Mouse (Mus musculus) lung, postnatal 25 days (tissue): ENCODE measurements around the gene Abca14.
"Not testable (repeated sequence)": the region's sequence is repeated elsewhere in the genome, so short reads cannot be mapped to it uniquely, and the experiment has no call there.

ENCODE experiments used
- DNase-seq: peaks from one replicate; pipeline ENCODE4 v3.0.0; 2022; ENCODE audit warnings: low spot score

Abca14 gene

DNA sequence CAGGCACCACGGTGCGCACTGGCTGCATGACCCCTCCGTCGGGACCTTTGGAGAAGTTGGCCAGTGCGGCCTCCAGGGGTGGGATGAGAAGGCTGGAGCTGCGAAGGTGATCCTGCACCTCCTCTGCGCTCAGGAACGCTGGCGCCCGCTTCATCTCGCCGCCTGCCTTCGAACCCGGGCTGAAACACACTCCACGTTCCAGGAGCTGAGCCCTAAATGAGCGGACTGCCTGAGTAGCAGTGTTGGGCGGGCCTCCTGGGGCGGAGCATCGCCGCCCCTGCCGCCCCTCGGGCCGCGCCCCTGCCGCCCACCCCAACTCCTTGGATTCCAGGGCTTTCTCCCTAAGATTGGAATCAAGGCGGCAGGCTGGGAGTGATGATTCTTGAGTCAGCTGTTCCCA lies 2.0 kb upstream of the Abca14 start, which contains the start of gene Crym:
Gene Crym (minus strand): TSS at position 341 of the 400 bp plus-strand sequence.
- no peak for DNase-seq

DNA sequence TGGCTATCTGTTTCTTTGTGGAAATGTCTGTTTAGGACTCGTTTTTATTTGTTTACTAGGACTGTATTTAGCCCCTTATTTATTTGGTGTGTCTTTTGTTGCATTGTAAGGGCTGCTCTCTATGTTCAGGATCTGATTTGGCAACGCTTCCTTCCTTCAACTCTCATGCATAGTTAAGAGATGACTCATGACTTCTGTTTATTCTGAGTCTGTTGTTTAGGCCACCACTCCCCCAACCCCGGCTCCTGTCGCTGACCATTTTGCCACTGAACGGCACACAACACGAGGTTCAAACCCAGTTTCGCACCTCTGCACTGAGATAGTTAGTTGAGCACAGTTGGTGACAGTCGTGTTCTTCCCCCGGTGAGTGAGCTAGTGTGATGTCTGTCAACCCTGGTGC lies 2.2 kb downstream of the Abca14 start:
- peak; percentile 53 for DNase-seq

DNA sequence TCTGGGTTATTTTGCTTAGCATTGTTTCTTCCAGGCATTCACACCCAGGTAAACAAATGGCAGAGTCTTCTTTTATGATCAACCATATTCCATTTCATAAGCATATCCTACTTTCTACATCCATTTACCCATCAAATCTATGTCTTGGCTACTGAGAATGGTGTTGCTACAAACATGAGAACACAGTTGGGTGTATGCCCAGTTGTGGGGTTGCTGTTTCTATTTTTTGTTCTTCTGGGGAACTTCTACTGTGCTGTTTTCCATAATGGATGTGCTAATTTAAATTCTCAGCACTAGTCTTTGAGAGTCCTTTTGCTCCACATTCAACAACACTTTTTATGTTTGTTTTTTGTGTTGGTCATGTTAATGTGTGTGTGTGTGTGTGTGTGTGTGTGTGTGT lies 24.8 kb downstream of the Abca14 start:
- no peak for DNase-seq

DNA sequence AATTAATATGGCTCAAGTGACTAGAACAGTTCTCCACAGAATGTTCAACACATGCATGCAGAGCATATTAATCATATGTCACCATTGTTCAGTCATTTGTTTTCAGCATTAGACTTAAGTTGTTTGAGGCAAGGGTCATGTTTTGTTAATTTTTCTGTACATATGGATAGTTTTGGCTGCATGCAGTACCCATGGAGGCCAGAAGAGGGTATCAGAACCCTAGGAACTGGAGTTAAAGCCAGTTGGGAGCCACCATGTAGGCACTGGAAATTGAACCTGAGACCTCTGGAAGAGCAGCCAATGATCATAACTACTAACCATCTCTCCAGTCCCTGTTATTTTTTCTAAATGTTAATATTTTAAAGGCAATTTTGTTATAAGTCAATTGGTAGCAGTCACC lies 37.3 kb downstream of the Abca14 start:
- DNase-seq = no peak

DNA sequence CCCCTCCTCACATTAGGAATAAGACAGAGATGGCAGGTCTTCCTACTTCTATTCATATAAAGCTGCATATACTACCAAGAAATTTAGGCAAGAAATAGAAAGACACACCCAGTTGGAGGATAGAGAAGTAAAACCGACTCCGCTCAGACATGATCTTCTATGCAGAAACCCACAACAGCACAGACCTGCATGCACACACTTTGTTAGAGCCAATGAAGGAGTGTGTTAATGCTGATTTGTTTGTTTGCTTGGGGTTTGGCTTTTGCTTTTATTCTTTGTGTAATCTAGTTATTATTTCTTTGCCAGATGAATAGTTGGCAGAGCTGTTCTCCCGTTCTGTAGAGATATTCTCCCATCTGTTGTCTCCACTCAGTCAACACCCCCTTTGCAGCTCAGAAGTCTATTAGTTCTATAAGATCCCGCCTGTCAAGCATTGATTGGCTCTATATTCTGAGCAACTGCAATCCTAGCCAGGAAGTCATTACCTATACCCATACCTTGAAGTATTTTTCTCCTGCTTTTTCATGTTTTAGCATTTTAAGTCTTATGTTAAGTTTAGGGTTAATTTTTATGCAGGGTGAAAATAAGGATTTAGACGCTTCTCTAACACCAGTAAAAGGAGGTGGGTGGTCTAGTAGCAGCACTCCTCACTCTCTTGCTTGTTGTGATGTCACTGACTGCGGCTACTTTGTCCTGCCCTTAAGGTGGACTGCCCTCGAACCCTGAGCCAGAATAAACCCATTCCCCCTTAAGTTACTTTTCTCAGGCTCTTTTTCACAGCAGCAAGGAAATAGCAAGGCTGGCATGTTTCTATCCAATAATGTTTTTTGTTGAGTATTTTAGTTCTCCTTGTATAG lies 67.6 kb downstream of the Abca14 start:
- DNase-seq = no peak

DNA sequence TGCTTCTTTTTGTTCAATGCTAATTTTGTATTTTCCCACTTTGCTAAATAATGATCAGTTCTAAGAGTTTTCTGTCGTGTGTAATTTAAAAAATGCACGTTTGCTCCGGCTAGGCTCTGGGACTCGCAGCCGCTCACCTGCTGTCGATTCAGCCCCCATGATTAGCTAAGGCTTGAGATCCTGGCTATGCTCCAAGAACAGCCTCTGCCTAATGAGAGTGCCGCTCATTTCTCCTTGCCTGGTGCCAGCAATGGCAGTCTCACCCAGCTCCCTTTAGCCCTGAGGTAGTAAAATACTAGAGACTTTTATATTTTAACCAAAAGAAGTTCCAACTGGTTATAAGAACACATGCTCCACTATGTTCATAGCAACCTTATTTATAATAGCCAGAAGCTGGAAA lies 68.3 kb downstream of the Abca14 start:
- DNase-seq = no peak

DNA sequence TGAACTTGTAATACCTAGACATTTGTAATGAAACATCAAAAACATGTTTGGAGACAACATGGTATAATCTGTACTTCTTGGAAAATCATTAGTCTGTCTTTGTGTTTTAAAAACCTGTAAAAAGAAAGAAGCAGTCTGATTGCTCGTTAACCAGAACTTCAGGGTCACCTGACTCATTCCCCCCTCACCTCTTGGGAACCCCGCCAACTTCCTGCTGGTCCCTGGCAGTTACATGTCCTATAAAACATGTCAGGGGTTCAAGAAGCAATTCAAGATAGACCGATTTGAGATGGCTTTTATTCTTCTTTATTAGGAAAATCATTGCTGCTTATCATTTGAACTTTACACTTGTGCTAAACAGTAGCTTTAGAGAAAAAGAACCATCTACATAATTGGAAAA lies 81.5 kb downstream of the Abca14 start:
- no peak for DNase-seq

DNA sequence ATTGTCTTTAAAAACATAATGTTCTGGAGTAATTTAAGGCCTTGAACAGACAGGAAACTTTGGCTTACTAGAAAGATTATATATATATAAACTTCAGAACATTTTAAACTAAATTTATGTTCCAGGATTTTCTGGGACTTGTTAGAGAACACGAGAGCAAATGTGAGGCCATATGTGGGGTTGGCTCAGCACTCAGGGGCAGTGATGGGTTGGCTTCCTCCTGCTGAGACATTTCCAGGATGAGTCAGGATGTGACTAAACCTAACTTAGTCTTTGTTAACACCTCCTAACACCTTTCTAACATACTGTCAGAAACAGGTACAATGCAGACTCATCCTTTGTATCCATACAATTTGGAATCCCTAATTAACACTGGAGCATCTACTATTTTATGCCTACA lies 112.3 kb downstream of the Abca14 start:
- DNase-seq = no peak

DNA sequence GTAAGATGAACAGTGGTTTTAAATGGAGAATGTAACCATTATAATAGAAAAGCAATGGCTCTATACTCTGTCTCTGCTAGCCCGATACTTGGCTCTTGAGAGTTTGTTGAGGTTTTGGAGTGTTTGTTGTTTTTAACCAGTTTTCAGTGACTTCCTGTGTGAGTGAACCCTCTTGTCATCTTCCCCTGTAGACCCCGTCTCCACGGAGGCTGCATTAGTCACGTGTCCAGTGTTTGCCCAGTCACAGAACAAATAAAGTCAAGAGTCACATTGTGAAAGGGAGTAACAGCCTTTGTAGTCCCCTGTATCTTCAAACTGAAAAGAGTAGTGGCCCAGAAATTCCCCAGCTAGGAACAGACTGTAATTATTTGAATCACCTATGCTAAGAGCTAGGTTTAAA lies 119.2 kb downstream of the Abca14 start:
- DNase-seq = peak; percentile 43

DNA sequence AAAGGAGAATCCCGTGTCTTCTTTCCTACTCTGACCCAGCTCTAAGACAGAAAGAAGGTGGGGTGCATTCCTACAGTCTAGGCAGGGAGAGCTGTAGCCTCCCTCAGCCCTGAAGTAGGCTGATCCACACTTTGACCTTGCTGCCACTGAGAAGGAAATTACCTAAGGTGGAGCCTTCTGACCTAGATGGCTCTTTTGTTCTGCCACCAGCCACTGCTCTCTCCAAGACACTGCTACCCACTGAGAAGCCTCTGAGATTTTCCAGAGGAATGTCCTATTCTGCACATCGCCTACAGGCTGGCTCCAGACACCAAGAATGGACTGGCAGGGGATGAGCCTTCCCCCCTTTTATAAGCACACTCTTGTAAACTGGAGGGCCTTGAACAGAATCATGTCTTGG lies 122.2 kb downstream of the Abca14 start:
- DNase-seq = not testable (repeated sequence)

DNA sequence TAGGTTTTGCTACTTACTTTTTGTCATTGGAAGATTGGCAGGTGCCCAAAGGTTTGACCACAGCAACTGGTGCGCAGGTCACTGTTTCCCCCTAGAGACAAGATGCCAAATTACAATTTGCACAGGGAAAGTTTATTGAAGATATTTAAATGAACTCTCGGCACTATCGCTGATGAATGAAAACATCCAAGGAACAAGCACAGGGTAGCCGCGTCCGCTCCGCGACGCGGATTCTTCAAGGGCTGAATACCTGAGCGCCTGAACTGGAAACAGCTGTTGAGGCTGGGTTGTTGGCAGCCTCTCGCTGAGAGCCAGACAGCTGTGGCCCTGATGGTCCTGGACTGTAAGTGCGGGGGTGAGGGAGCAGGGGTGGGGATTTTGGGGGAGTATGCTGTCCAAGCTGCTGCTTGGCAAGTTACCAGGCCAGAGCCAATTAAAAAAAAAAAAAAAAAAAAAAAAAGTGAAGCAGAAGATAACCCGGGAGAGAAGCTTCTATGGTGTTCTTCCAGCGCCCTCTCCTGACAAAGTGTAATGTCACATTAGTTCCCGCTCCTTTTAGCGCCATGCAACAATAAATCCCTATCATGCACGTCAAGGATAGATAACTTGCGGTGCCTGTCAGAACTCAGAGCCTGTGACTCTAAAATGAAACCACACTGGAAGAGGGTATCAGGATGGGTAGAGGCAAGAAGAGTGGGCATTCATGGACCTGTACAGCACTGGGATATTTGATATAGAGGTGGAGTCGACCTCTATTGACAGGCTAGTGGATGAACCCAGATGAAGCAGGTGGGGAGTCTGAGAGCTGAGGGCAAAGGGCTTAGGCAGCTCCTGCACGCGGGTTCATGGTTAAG lies 123.7 kb downstream of the Abca14 start:
- peak; percentile 39 for DNase-seq

DNA sequence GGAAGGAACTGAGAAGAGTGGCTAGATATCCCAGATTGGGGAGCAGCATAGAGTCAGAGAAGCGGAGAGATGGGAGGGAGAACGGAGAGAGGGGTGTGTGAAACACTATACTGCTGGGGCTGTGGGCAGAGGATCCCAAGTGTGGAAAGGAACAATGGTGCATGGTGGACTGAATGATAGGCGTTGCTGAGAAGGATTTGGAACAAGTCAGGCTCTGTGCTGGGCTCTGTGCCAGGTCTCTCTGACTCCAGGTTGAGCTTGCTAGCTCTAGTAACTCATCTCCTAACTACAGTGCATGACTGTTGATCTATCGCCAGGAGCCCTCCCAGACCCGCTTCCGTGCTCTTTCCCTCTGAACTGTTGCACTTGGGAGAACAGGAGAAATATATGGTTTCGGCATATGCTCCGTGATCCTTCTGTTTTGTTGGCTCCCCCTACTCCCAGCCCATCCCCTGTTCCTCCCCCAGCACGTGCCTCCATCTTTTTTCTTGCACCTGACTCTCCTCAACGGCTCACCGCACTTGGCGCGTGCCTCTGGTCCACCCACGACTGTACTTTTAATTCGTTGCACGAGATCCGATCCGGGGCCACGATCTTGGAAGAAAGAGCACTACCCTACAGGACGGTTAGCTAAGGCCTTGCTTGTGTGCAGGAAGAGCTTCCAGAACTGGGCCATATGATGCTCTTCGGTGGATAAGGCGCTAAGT lies 124.5 kb downstream of the Abca14 start, which contains the start of gene Abca15:
Gene Abca15 (plus strand): TSS at position 584 of the 707 bp plus-strand sequence.
- DNase-seq = no peak

DNA sequence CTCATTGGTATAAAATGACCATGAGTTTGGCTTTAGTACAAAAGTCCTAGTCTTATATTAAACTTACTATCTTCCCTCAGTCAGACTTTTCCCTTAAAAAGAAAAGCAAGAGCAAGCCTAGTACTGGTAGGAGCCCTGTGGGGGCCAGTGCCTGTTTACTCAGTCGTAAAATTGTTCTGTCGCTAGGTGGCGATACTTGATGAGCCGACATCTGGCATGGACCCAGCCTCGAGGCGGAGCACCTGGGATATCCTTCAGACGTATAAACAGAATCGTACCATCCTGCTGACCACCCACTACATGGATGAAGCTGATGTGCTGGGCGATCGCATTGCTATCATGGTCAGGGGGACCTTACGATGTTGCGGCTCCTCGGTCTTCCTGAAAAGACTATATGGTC lies 157.4 kb downstream of the Abca14 start:
- DNase-seq = no peak
